Mouse (Mus musculus): ENCODE results near the gene Capsl.

- TF ChIP-seq CTCF (IDR thresholded peaks at IDR 0.05; ENCODE audit: low read depth) (no peak), EP300 (IDR thresholded peaks at IDR 0.05; ENCODE audit: low read depth) (no peak)
Measured at GRCm38 (mm10) chr15:9472167-9472566, 36.3 kb downstream of the Capsl start.
